Mouse (Mus musculus): ENCODE measurements around the gene Dact3. TPM values are rescaled to one million over a fixed set of nuclear protein-coding genes. Genes with fewer than 3 reads are reported as not detected.

Dact3 gene
- total and polyA plus RNA-seq, 3 experiments = 0.31 to 2.1 TPM; not detected in 1

- peak; percentile 58; the same call in 1 of the 2 replicates for TF ChIP-seq MAZ (IDR thresholded peaks at IDR 0.05; ENCODE audit: low read depth, low read length)
- peak; percentile 48 for TF ChIP-seq RAD21 (IDR thresholded peaks at IDR 0.05; ENCODE audit: low read depth, low read length)
- no peak for TF ChIP-seq EP300 (IDR thresholded peaks at IDR 0.05; ENCODE audit: low read depth in 1 of 2, low read length in 2 of 2)
- no peak for TF ChIP-seq MAX (IDR thresholded peaks at IDR 0.05; ENCODE audit: low read length)
- TF ChIP-seq NELFE (IDR thresholded peaks at IDR 0.05; ENCODE audit: low read depth, low read length) = no peak
- TF ChIP-seq ETS1 (IDR thresholded peaks at IDR 0.05; ENCODE audit: low read depth, low read length) = no peak
- TF ChIP-seq SMC3 (IDR thresholded peaks at IDR 0.05; ENCODE audit: low read depth, low read length) = peak; percentile 84
- no peak for TF ChIP-seq HCFC1 (IDR thresholded peaks at IDR 0.05; ENCODE audit: low read depth, low read length)
- no peak for TF ChIP-seq GATA1 (IDR thresholded peaks at IDR 0.05; ENCODE audit: low read depth, low read length)
- no peak for TF ChIP-seq ZNF384 (IDR thresholded peaks at IDR 0.05; ENCODE audit: low read depth, low read length)
- TF ChIP-seq MXI1 (IDR thresholded peaks at IDR 0.05; ENCODE audit: low read depth, low read length) = peak; percentile 62; the same call in 1 of the 2 replicates
These were observed 19.9 kb downstream of the Dact3 start (continued) for GRCm38 (mm10) chr7:16895000-16895399.

- H3K27ac ChIP-seq (ENCODE audit: control insufficient read depth, low read depth, low read length) = no peak overlapping the region
- peak; percentile 35 for DNase-seq (ENCODE audit: low read depth, low spot score)
- no peaks in the 10 kb centered on the region for H3K79me2 ChIP-seq (ENCODE audit: control insufficient read depth, insufficient read depth, low read length, poor library complexity)
- H3K9me3 ChIP-seq (replicated peaks; ENCODE audit: insufficient read depth, low read length) = no peaks in the 10 kb centered on the region
- peaks cover 0 to 3% of the 10 kb centered on the region in 2 experiments; a peak in 2 of 4 replicates for H3K27me3 ChIP-seq (ENCODE audit: control insufficient read depth in 1 of 2, insufficient read depth in 2 of 2, low read length in 2 of 2)
- peaks cover 0 to 10% of the 10 kb centered on the region in 2 experiments; a peak in 2 of 4 replicates for H3K4me1 ChIP-seq (ENCODE audit: control insufficient read depth in 1 of 2, insufficient read depth in 2 of 2, low read length in 2 of 2)
- H3K9ac ChIP-seq (ENCODE audit: control insufficient read depth, low read depth, low read length, poor library complexity, severe bottlenecking) = peak overlapping the region; percentile 60
- H3K4me3 ChIP-seq (ENCODE audit: control insufficient read depth in 1 of 2, insufficient read depth in 1 of 2, low read depth in 2 of 2, low read length in 2 of 2) = peak overlapping the region; percentile 55 to 69
- no peaks in the 10 kb centered on the region for H3K36me3 ChIP-seq (ENCODE audit: control insufficient read depth in 1 of 2, insufficient read depth in 2 of 2, low read length in 2 of 2)
- TF ChIP-seq ZC3H11A (IDR thresholded peaks at IDR 0.05; ENCODE audit: low read depth, low read length) (no peak), UBTF (IDR thresholded peaks at IDR 0.05; ENCODE audit: borderline replicate concordance, insufficient read depth, low read depth, low read length) (no peak), MAFK (IDR thresholded peaks at IDR 0.05; ENCODE audit: borderline replicate concordance, low read depth, low read length) (no peak), ELF1 (IDR thresholded peaks at IDR 0.05; ENCODE audit: low read depth, low read length) (no peak), TBP (IDR thresholded peaks at IDR 0.05; ENCODE audit: low read depth, low read length) (no peak), CHD1 (IDR thresholded peaks at IDR 0.05; ENCODE audit: low read depth, low read length) (no peak), POLR2A (IDR thresholded peaks at IDR 0.05; ENCODE audit: control insufficient read depth in 1 of 2, insufficient read depth in 1 of 2, low read depth in 1 of 2, low read length in 2 of 2, poor library complexity in 1 of 2) (no peak), RCOR1 (IDR thresholded peaks at IDR 0.05; ENCODE audit: low read depth, low read length) (no peak), TAL1 (IDR thresholded peaks at IDR 0.05; ENCODE audit: low read length) (no peak), ZKSCAN1 (IDR thresholded peaks at IDR 0.05; ENCODE audit: low read depth, low read length) (no peak), ZMIZ1 (IDR thresholded peaks at IDR 0.05; ENCODE audit: low read depth, low read length) (no peak), MAX (IDR thresholded peaks at IDR 0.05; ENCODE audit: low read length) (no peak), ZNF384 (IDR thresholded peaks at IDR 0.05; ENCODE audit: low read depth, low read length) (no peak), MYC (IDR thresholded peaks at IDR 0.05; ENCODE audit: low read depth, low read length) (no peak), JUND (IDR thresholded peaks at IDR 0.05; ENCODE audit: low read depth, low read length) (no peak), KAT2A (conservative IDR thresholded peaks at IDR 0.05; ENCODE audit: low read depth, low read length) (no peak)
These were observed 20.4 kb downstream of the Dact3 start for GRCm38 (mm10) chr7:16895511-16895910.

Measured in MEL (cell line).